Mouse (Mus musculus): Measurements from ENCODE around the gene Hspb6.

The Hspb6 gene

GRCm38 (mm10) chr7:30553810-30554584 lies 2.0 kb downstream of the Hspb6 start:
- no peak for DNase-seq

- no peak for DNase-seq
Observed at GRCm38 (mm10) chr7:30556894-30557536, 5.0 kb downstream of the Hspb6 start.

GRCm38 (mm10) chr7:30557901-30558514 lies 6.0 kb downstream of the Hspb6 start:
- no peak for DNase-seq

GRCm38 (mm10) chr7:30558656-30559442 lies 6.9 kb downstream of the Hspb6 start:
- DNase-seq = no peak

- peak; percentile 95 to 96 for DNase-seq
Observed at GRCm38 (mm10) chr7:30559443-30559954, 7.5 kb downstream of the Hspb6 start, which contains the start of gene Lin37. TSS of gene Lin37 (minus strand) at chr7:30559838.

- no peak for DNase-seq
Observed at GRCm38 (mm10) chr7:30560296-30560695, 8.3 kb downstream of the Hspb6 start.

GRCm38 (mm10) chr7:30562526-30563116 lies 10.6 kb downstream of the Hspb6 start:
- DNase-seq = no peak

- peak; percentile 90 to 96 for DNase-seq
Observed at GRCm38 (mm10) chr7:30563117-30563905, 11.3 kb downstream of the Hspb6 start, which contains the start of the genes U2af1l4, Gm49396 and Psenen. TSS of gene U2af1l4 (plus strand) at chr7:30563301. TSS of gene Gm49396 (plus strand) at chr7:30563344. TSS of gene Psenen (minus strand) at chr7:30563627.

- peak; percentile 33 to 70 for DNase-seq
Observed at GRCm38 (mm10) chr7:30563906-30564280, 11.9 kb downstream of the Hspb6 start.

GRCm38 (mm10) chr7:30564970-30565571 lies 13.1 kb downstream of the Hspb6 start, which contains the start of gene Igflr1:
TSS of gene Igflr1 (plus strand) at chr7:30565427.
- no peak for DNase-seq

- DNase-seq = no peak
Observed at GRCm38 (mm10) chr7:30566033-30566432, 14.1 kb downstream of the Hspb6 start.

- no peak for DNase-seq
Observed at GRCm38 (mm10) chr7:30567555-30567954, 15.6 kb downstream of the Hspb6 start.

- DNase-seq = no peak
Observed at GRCm38 (mm10) chr7:30572389-30572788, 20.4 kb downstream of the Hspb6 start.

- no peak for DNase-seq
Observed at GRCm38 (mm10) chr7:30572969-30573368, 21.0 kb downstream of the Hspb6 start.

GRCm38 (mm10) chr7:30579950-30580349 lies 28.0 kb downstream of the Hspb6 start:
- no peak for DNase-seq

GRCm38 (mm10) chr7:30581547-30581946 lies 29.6 kb downstream of the Hspb6 start:
- no peak for DNase-seq

GRCm38 (mm10) chr7:30584339-30584738 lies 32.4 kb downstream of the Hspb6 start:
- no peak for DNase-seq

- no peak for DNase-seq
Observed at GRCm38 (mm10) chr7:30585170-30585569, 33.2 kb downstream of the Hspb6 start.

- DNase-seq = no peak
Observed at GRCm38 (mm10) chr7:30586455-30587020, 34.6 kb downstream of the Hspb6 start.
